Mouse (Mus musculus): Measurements from ENCODE around the gene Gm14698. TPM values are rescaled to one million over a fixed set of nuclear protein-coding genes. Genes with fewer than 3 reads are reported as not detected.
A peak's percentile ranks its signal among the peaks of the same experiment; 100 is the strongest.
"Not testable (repeated sequence)": the region's sequence is repeated elsewhere in the genome, so short reads cannot be mapped to it uniquely, and the experiment has no call there.

Gm14698 gene
- total RNA-seq (2021): under 1 TPM; 0.65 to 0.66 TPM
- long read RNA-seq, experiment 1, full-length matches to known transcripts: 1 of 1 reads
- long read RNA-seq, experiment 1, partial matches to known transcripts: 0 of 1 reads
- long read RNA-seq, experiment 1, other reads (novel, unspliced or antisense): 0 of 1 reads
- long read RNA-seq, experiment 2, full-length matches to known transcripts: 1 of 1 reads
- long read RNA-seq, experiment 2, partial matches to known transcripts: 0 of 1 reads
- long read RNA-seq, experiment 2, other reads (novel, unspliced or antisense): 0 of 1 reads

DNA sequence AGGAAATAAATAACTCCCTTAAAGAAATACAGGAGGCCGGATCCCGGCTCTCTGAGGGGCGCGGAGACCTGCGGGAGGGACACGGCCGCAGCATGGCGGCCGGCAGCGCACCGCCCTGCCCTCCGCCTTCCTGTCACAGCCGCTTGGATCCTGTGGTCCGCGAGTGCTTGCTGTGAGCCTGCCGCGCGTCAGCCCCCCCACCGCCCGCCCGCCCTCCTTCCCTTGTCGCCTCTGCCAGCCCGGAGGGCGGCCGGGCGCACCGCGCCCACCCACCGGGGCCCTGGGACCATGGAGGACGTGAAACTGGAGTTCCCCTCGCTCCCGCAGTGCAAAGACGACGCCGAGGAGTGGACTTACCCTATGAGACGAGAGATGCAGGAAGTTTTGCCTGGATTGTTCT, at the start of gene Gm14698:
Gm14698 (plus strand) TSS at position 35 of the 400 bp plus-strand sequence.
- DNase-seq (ENCODE audit: extremely low spot score in 1 of 2, low spot score in 2 of 2); intact Hi-C loops (cut with DNase I); H3K27ac ChIP-seq; H3K4me3 ChIP-seq: not testable (repeated sequence)

DNA sequence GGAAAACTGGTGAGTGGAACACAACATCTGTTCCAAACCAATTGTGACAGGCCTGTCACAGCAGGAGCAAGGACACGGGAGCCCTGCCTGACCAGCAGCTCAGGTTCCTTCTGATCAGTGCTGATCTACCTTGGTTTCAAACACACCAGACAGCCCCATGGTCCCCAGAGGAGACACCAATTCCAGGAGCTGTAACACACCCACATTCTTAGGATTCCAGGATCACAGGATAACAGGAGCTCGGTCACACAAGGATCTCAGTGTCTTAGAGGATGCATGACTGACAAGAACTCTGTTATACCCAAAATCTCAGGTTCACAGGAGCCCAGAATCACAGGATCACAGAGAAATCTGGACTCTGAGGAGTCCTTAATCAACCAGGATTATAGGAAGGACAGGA, 444 bp upstream of the Gm14698 start:
- not testable (repeated sequence) for DNase-seq (ENCODE audit: extremely low spot score in 1 of 2, low spot score in 2 of 2)

DNA sequence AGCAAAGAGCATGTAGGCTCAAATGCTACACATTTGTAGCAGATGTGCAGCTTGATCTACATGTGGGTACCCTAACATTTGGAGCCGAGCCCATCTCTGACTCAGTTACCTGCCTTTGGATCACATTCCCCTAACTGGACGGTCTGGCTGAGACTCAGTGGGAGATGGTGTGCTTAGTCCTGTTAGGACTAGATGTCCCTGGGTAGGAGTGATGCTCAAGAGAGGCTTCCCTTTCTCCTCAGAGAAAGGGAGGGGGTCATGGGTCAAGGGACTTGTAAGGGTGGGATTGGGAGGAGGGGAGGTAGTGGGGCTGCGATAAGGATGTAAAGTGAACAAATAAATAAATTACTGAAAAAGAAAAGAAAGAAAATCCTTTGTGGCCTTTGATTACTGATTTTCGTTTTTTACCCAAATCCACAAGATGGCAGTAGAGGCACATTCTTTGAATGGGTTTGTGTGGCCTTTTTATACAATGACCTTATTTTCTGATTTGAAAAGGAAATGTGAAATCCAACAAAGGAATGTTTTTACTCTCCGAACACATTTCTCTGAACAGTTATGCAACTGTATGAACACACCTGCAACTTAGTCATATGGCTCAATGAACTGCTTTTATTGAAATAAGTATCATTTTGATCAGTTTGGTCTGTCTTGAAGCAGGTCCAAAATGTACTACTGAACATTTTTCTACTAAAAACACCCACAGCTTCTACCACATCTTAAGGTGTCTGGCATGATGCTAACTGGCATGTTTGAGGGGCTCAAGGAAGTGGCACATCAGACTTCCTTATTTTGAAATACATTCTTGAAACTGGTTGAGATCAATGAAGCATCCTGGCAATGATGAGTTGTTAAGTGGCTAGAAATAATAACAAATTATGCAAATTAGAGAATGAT, 18.9 kb downstream of the Gm14698 start:
- no peak for DNase-seq (ENCODE audit: extremely low spot score in 1 of 2, low spot score in 2 of 2)
- Histone ChIP-seq H3K27ac (no peak overlapping the region), H3K4me3 (no peak overlapping the region)
- TF ChIP-seq CTCF (IDR thresholded peaks at IDR 0.05): peak; percentile 74
- intact Hi-C loops (cut with DNase I): loop anchor here (2.0 kb wide), 2 partner anchors 1321 to 1491 kb away; no protein-coding TSS in a partner anchor

More for the DNA sequence above, 444 bp upstream of the Gm14698 start:
- H3K27ac ChIP-seq; intact Hi-C loops (cut with DNase I); H3K4me3 ChIP-seq: not testable (repeated sequence)

DNA sequence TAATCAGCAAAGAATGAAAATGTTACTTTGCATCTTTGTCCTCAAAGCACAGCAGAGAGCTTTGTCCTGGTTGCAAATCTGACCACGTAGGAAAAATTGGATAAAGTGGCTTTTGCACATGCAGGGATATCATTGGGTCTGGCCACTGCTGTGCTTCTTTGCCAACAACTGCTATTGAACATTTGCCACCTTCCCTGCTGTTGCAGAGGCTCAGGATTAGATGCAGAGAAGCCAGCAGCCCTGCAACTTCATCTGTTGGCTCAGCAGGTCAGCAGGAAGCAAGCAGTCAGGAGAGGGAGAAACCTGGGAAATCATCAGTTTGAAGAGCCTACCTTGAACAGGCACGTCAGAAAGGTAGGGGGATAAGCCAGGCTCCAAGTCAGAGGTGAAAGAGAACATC, 44.3 kb downstream of the Gm14698 start:
- intact Hi-C loops (cut with DNase I): no loop called here
- Histone ChIP-seq H3K4me3 (no peak overlapping the region), H3K27ac (no peak overlapping the region)
- no peak for DNase-seq (ENCODE audit: extremely low spot score in 1 of 2, low spot score in 2 of 2)
- TF ChIP-seq CTCF (IDR thresholded peaks at IDR 0.05): no peak

Other genes starting within 250 kb of the Gm14698 start
- gene Fmr1, start 142.6 kb upstream of the Gm14698 start, total RNA-seq (2021): 10 to 100 TPM; 67.8 to 73.5 TPM
- gene Fmr1nb, start 59.3 kb upstream of the Gm14698 start, total RNA-seq (2021): not detected
- not detected for gene Gm6812, start 72.0 kb downstream of the Gm14698 start, total RNA-seq (2021)